Mouse (Mus musculus) liver, adult (tissue): ENCODE measurements around the gene Ano2.

ENCODE experiments used
- GATA4 ChIP-seq: IDR thresholded peaks from 2 replicates; pipeline ENCODE4 v1.6.1; 2014; ENCODE audit warnings: mild to moderate bottlenecking, low read length; ENCODE audit not compliant: insufficient replicate concordance

Gene Ano2

DNA sequence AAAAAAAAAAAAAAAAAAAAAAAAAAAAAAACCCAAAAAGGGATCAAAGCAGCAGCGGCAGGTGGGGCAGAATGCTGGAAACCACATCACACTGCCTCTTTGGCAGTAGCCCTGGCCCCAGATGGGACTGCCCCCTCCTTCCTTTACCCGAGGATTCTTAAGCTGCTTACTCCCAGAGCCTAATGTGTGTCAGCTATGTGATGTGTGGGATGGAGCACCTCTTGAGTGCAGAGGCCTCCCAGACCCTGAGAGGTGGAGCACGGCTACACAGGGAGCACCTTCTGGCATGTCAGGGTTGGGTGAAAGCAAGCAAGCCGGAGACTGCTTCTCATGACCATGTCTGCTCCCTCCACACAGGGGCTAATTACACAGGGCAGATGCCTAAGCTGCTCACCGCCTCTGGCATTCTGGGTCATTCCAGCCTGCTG lies 37.3 kb downstream of the Ano2 start:
- TF ChIP-seq GATA4 = no peak

DNA sequence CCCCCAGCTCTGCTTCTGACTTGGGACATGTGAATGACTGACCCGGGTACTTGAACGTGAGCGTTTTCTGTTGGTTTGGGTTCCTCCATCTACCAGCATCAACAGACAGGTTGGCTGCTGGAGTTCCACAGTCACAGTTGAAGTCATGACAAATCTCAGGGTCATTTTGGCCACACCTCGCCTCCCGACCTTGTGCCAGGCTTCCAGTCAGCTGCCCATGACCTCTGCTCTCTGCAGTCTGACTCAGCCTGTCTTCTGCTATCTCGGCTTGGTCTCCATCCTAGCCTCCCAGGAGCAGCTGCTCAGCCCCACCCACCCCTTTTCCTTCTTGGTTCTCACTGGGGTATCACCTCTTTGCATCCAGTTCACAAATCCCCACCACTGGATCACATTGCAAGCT lies 39.3 kb downstream of the Ano2 start:
- no peak for TF ChIP-seq GATA4

DNA sequence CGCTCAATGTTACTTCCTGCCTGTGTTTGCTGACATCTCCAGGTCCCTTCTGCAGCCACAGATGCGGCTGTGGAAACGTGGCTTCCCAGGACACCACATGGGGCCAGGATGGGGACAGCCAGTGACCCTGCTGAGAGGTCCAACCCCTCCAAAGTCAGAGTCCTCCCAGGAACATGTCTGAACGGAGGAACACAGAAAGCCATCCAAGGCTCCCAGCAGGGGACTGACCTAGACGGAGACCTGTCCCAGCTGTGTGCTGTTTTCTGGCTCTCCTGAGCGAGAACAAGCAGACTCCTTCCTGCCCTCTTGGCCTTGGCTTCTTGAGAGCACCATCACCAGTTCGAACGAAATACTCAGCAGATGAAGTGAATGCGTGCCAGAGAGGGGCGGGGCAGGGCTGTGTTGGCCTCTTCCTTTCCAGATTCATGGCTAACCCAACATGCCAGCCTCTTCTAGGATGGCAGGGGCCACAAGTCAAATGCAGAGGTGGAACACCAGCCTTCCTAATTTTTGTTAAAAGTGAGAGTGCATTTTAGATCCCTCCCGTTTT lies 39.8 kb downstream of the Ano2 start:
- no peak for TF ChIP-seq GATA4

DNA sequence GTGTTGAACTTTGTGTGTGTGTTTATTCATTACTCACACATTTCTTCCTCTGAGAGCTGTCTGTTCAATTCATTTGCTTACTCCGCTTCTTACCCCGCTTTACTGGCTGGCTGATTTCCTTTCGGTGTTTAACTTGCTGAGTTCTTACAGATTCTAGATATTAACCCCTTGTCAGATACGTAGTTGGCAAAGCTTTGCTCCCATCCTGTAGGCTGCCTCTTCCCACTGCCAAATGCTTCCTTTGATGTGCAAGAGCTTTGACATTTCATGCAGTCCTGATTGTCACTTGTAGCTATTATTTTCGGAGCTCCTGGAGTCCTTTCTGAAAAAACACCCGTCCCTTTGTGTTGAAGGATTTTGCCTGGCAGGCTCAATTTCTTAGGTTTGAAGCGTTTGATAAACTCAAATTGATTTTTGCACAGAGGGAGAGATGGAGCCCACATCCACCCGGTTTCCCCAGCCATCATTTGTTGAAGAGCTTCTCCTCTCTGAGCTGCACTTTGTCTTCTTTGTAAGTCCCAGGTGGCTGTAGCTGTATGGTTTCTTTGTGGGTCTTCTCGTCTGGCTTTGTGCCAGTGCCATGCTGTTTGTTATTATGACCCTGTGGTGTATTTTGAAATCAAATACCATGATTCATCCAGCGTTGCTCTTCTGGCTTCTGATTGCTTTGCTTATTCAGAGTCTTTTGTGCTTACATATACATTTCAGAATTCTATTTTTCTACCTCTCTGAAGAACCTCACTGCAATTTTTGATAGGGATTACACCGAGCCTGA lies 47.5 kb downstream of the Ano2 start:
- no peak for TF ChIP-seq GATA4

DNA sequence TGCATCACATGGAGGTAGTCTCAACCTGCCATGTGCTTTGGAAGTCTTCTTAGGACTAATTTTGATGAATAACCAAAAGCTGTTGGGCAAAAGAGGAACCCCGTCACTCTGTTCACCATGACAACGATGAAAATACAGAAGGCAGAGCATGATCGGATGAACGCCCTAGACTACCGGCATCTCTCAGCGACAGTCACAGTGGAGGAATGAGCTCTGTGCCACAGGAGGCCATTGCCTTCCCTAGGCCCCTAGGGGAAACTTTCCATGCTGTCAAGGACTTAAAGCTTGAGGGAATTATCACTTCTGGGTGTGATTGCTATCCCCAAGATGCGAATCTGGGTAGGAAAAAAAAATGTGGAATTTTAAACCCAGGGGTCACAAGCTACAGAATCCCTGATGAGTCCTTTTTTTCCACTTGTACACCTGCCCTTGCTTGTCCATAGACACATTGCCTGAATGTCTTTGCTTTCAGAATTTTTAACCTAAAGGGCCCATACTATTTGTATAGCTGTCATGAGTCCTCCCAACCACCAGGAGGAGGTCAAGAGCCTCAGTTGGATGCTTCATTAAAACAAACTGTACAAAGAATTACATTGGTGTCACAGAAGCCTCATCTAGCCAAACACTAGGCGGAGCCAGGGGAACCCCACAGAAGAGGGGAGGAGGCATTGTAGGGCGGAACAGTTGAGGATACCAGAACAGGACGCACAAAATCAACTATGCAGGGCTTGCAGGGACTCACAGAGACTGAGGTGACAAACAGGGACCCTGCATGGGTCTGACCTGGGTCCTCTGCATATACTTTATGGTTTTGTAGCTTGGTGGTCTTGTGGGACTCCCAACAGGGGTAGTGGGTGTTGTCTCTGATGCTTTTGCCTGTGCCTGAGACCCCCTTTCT lies 53.2 kb downstream of the Ano2 start:
- no peak for TF ChIP-seq GATA4

DNA sequence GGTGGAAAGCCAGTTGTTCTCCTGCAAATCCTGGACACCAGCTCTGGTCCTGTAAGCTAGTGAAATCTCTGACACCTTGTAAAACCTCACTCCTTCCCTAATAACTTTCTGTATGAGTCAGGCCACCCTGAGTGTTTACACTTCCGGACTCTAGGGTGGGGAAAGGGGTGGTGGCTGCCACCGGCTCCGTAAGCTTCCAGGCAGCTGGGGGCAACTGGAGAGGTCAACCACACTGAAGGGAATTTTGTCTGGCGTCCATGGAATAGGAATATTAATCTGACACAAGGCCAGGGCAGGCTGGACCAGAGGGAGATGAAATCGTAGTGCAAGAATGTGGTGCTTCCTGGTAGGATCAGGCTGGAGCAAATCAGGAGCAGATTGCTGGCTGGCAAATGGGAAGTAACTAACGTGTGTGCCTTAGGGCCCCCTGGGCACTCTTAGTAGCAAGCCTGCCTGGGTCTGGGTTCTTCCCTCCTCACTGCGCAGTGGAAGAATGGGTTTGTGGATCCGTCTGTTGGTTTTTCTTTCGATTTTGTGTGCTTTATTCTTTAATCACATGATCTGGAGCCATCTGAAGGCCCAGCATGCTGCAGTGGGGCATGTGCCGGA lies 57.2 kb downstream of the Ano2 start:
- no peak for TF ChIP-seq GATA4

DNA sequence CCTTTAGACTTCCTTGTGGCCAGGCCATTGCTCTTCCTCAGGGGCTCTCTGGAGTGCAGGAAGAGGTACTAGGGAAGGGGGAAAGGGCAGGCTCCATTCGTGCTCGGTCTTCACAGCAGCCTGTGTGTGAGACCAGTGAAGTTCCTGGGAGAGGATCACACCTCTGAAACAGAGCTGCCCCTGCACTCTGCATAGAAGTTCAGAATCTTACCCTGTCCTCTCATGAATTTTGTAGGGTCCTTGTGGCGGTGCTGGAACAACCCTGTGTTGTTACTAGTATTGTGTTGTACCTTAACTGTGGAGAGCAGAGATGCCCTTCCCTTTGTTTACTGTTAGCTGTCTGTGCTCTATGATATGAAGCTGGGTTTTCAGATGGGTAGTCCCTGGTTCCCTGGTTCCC lies 58.4 kb downstream of the Ano2 start:
- TF ChIP-seq GATA4 = no peak

DNA sequence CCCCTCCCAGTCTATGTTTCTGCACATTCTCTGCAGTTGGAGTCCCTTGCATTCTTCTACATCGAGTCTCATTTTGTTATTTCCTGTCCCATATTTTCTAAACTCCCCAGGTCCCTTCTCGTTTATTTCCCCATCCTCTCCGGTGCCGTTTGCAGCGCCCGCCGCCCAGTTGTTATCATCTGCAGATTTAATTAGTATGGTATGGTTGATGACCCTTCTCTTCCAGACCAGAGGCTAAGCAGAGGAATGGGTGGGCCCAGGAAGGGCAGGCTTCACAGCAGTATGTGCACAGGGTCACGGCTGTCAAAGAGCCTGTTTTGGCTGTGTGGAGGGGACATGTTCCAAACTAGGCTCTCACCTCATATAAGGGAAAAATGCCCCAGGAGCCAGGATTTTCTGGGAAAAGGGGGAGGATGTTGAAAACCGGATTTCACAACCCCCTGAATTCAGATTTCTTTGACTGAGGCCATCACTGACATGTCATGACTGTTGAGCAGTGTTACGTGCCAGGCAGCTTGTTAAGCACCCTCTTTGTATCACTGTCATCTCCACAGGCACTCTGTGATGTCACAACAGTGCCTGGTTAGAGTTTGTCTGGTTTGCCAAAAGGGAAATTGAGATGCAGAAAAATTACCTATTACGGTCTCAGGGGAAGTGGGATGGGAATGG lies 72.8 kb downstream of the Ano2 start:
- TF ChIP-seq GATA4 = no peak

DNA sequence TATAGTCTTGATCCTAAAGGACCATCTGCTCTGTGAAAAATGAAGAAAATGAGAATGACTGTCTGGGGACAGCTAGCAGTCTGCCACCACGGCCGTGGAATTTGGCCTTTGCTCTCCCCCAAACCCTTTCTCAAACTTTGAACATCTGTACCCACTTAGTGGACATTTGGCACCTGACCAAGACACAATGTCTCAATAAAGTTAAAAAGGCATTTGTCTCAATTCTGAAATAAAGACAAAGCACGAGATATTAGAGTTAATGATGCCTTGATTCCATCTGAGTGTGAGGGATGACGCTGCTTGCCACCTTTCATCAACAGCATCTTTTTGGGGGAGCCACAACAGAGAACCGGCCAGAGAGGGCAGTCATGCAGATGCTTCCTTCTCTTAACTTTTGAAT lies 83.0 kb downstream of the Ano2 start:
- TF ChIP-seq GATA4 = no peak

DNA sequence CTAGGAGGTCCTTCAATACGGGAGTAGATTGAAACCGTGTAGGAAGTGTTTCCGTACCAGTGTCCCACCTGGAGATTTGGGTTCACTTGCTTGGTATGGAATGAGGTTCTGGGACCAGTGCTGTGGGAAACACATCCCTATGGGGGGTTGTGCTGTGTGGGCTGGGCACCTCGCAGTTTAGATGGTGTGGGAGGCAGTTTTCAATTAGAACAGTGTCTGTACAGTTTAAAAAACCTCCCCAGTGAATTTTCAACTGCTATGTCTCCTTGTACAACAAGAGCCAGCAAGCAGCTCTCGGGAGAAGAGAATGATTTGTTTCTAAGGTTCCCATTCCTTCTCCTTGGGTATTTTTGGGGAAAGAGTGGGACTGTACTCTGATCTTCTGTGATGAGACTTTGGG lies 86.1 kb downstream of the Ano2 start:
- TF ChIP-seq GATA4 = no peak

DNA sequence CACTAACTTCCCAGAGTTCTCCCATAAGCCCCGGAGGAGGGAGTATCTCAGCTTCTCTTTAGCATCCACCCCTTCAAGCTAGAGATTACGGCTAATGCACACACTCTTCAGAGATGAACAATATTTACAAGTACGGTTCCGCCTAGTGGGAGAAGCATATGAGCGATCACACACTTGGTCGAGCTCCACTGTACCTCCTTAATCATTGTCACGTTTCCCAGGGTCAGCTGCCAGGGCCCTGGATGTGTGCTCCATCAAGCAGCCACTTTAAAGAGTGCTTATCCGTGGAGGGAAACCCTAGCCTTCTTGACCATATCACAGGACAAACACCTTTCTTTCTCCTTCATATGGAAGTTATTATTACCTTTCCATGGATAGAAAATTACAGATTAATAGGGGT lies 112.7 kb downstream of the Ano2 start:
- TF ChIP-seq GATA4 = no peak

DNA sequence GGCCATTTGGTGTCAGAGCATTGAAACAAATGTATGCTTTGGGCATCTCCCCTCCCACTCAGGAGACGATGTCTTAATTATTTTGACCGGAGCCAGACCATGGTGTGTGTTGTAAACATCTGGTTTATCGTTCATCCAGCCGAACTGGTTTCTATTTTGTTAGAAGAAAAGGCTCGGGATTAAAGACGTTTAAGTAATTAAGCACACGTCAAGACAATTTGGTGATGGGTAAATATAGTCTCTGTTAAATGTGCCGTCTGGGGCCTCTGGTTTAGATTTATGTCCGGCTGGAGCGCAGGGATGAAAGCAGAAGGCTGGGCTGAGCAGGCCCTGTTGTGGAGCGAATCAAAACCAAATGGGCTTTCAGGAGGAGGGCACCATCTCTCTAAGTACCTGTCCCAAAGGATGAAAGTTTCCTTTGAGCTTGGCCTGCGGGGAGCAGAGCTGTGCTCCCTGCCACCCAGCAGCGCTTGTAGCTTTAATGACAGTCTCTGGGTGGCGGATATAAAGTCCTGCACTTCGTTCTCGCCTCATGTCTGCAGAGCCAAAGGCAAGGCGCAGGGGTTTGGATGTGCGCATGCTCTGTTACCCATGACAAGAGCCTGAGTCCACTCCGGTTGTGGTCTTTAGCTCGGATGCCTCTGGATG lies 113.3 kb downstream of the Ano2 start:
- TF ChIP-seq GATA4 = no peak

DNA sequence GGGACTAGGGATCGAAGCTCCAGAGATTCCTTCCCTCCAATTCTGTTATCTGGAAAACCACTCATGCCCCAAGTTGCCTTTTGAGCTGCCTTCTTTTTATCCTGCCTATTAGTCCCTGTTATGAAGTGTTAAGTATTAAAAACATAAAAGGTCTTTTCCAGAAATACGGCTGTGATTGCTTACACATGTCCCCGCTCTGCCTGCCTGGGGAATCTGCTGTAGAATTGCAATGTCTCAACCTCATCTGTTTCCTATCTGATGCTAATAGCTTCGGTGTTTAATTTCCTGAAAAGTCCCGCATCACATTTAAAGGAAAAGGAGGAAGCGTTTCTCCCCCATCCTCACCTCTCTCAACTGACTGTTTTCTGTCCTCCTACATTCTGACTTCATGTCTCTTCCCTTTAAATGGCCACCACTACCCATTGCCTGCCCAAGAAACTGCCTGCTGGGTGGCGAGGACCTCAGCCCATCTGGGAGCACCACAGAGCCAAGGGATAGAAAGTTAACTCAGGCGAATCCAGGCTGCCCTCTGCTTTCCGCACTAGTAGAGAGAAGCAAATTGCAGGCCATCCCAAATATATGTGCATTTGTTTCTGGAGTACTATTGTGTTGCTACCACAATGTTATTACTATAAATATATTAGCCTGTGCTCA lies 118.9 kb downstream of the Ano2 start:
- no peak for TF ChIP-seq GATA4

DNA sequence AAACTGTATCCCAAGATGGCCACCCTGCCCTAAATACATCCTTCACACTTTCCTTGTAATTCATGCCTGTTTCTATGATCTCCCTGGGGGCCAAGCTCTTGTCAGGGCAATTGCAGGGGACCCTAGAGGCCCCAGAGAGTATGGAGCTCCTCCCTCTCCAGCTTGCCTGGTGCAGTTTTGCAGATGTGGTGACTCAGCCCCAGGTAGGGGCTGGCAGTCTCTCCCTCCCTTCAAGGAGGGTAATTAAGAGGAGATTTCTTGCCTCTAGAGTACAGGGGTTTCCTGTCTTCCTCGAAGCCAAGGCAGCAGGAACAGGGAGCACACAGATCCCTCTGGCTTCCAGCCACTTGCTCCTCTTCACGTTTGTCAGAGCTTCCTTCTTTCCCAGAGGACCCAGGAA lies 121.2 kb downstream of the Ano2 start:
- no peak for TF ChIP-seq GATA4
